Mouse (Mus musculus) spleen, embryonic (tissue): ENCODE data around the gene Arfip1.
"Not testable (repeated sequence)": the region's sequence is repeated elsewhere in the genome, so short reads cannot be mapped to it uniquely, and the experiment has no call there.

Experiments used
- CTCF ChIA-PET: fragments of 350-600 bp; sonication (Branson Sonifier 250); formaldehyde crosslinking; loops from one replicate; lab custom pipeline; 2022; lab: Charles Lee

Arfip1 gene

GRCm38 (mm10) chr3:84580716-84581115, 1.7 kb downstream of the Arfip1 start:
- CTCF ChIA-PET = interaction anchor here (0.6 to 1.1 kb wide), 2 partner anchors 262 to 510 kb away, joined by 3 to 10 read pairs; no protein-coding TSS in a partner anchor

- CTCF ChIA-PET = no interaction called here
Observed at GRCm38 (mm10) chr3:84570501-84570900, 11.9 kb downstream of the Arfip1 start.

DNA sequence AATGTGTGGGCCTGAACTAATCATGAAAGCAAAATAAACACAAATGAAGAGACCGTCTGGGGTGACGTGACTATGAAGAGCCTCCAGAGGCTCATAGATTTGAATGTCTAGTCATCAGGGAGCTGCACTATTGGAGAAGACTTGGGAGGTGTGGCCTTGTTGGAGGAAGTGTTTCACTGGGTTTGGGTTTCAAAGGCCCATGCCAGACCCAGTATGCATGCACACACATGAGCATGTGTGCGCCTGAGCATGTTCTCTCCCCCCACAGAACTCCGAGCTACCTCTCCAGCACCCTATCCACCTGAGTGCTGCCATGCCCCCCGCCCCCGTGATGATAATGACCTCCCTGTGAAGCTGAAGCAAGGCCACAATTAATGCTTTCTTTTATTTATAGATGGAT, 12.8 kb downstream of the Arfip1 start:
- CTCF ChIA-PET = no interaction called here

GRCm38 (mm10) chr3:84568540-84568939, 13.9 kb downstream of the Arfip1 start:
- CTCF ChIA-PET = no interaction called here

DNA sequence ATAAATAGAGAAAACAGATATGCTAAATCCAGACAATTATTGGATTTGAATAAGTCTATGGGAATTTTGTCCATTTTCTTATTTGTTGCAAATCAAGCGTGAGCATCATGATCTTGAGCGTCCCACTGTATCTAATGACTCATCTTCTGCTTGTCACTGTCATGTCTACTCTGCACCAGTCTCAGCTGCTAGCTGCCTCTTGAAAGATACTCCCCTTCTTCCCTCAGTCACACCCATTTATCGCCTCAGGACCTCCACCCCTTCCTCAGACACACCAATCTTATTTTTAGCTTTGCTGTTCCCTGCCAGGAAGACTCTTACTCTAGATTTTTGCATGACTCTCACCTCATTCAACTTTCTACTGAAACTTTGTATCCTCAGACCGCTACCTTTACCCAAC, 19.0 kb downstream of the Arfip1 start:
- CTCF ChIA-PET = no interaction called here

GRCm38 (mm10) chr3:84562911-84563310, 19.5 kb downstream of the Arfip1 start:
- CTCF ChIA-PET = not testable (repeated sequence)

DNA sequence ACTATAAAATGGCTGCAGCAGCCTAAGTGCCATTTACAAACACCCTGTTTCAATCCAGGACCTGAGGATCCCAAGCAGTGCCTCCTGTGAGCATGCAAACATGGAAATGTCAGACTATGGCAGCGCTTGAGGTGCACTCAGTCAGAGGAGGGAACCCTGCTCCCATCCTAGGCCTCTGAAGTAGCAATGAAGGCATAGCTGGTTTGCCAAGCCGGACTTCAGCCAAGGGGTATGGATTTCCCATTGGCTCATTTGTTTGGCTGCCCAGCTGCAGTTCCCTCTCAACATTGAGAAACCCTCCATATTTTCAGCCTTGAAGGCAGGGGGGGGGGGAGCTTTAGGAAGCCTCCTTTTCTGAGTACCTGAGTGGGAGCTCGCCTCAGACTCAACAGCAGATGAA, 24.1 kb downstream of the Arfip1 start:
- CTCF ChIA-PET = no interaction called here

DNA sequence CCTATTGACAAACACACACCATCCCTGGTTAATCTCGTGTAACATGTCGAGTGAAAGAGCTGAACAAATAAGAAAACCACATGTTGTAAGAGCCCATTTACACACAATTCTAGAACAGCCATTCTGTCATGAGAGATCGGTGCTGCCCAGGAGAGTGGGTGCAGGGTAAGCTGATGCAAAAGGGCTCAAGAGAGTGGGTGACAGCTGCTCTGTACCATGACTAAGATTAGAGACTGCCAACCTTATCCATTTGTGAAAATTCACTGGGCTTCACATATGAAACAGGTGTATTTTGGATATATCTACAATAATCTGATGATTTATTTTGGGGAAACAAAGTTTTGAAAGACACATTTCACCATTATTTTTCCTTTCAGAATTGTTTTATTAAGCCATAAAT, 26.6 kb downstream of the Arfip1 start:
- CTCF ChIA-PET = interaction anchor here (0.6 kb wide), 1 partner anchor 74 kb away, joined by 4 read pairs; no protein-coding TSS in a partner anchor

GRCm38 (mm10) chr3:84547177-84547576, 35.2 kb downstream of the Arfip1 start:
- CTCF ChIA-PET = interaction anchor here (1.1 kb wide), 1 partner anchor 195 kb away, joined by 4 read pairs; no protein-coding TSS in a partner anchor

GRCm38 (mm10) chr3:84542450-84542849, 40.0 kb downstream of the Arfip1 start:
- CTCF ChIA-PET = interaction anchor here (1.8 kb wide), 1 partner anchor 190 kb away, joined by 9 read pairs; no protein-coding TSS in a partner anchor

GRCm38 (mm10) chr3:84541881-84542280, 40.5 kb downstream of the Arfip1 start:
- CTCF ChIA-PET = interaction anchor here (1.8 kb wide), 1 partner anchor 189 kb away, joined by 9 read pairs; no protein-coding TSS in a partner anchor

DNA sequence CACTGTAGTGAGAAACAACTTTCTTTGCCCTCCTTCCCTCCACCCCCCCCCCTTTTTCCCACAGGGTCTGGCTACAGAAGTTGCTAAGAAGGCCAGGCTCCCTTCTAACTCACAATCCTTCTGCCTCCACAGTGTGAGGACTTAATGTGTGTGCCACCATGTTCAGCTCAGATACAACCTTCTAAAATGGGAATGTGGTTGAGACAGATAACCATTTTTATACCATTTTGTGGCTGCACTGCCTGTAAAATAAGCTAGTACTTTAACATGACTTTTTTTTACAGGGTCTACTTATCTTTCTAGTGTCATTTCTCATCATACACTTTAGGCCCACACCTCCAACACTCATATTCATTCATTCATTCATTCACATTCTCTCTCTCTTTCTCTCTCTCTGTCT, 41.8 kb downstream of the Arfip1 start:
- CTCF ChIA-PET = interaction anchor here (0.8 kb wide), 1 partner anchor 11 kb away, joined by 3 read pairs; no protein-coding TSS in a partner anchor

GRCm38 (mm10) chr3:84536987-84537386, 45.4 kb downstream of the Arfip1 start:
- CTCF ChIA-PET = interaction anchor here (0.6 kb wide), 1 partner anchor 271 kb away, joined by 3 read pairs; no protein-coding TSS in a partner anchor

DNA sequence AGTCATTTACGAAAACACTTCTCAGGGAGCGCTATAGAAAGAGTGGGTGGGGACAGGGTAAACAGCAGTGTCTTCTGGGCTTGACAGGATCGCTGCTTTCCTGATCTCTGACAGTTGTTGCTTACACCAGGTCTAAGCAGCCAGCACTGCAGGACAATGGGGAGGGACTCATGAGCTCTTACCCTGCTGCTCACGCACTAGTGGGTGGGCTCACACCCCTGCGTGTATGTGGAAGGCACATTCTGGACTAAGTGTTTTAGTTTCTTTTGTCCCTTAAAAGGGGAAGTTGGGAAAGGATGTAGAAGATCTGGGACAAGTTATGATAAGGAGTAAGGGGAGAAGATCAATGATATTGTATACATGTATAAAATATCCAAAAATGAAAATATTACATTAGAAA, 49.2 kb downstream of the Arfip1 start:
- CTCF ChIA-PET = no interaction called here

GRCm38 (mm10) chr3:84529021-84529420, 53.4 kb downstream of the Arfip1 start:
- CTCF ChIA-PET = no interaction called here

DNA sequence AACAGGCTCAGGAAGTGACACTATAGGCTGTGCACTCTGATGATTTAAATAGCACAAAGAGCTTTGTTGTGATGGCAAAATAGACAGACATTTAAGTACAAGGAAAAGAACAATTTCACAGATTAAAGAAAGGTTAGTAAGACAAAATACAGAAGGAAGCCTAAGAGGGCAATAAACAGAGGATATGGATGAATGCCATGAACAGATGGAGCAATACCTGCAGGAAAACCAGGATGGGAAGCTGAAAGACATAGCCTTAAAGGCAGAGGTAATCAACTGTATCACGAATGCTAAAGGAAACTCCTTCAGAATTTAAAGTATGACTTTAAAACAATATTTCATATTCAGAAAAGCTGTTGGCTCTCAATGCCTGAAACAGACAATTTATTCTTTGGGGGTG, 57.5 kb downstream of the Arfip1 start:
- CTCF ChIA-PET = no interaction called here

- CTCF ChIA-PET = no interaction called here
Observed at GRCm38 (mm10) chr3:84516163-84516562, 66.3 kb downstream of the Arfip1 start.

DNA sequence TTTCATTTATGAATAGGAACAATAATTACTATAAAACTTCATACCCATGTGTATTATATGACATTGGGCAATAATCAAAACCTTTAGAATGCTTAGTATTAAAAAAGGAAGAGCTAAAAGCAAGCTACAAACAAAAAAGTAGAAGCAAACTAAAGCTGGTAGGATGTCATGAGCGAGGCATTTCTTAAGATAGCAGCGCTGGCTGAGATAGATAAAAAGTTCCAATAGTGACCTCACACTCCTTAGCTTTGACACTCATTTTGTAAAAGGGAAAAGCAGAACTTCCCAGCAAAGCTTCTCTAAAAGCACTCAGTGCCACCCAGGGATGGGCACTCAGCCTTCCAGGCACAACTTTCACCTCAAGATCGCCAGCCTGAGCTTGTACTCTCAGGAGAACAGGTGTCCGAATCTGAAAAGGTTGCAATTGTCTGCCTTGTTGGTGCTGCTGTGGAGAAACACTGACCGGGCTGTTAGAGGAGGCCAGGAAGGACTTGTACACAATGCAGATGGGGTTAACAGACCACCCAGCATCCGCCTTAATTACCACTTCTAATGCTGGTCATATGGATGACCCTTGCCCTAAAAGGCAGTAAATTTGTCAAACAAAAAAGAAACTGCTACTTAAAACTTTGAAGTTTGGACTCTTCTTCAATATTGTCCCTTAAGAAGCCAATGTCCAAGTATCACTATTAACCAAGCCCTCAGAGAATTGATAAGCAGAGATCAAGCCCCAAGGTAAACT, 69.5 kb downstream of the Arfip1 start:
- CTCF ChIA-PET = no interaction called here

- CTCF ChIA-PET = no interaction called here
Observed at GRCm38 (mm10) chr3:84505193-84505592, 77.2 kb downstream of the Arfip1 start.

DNA sequence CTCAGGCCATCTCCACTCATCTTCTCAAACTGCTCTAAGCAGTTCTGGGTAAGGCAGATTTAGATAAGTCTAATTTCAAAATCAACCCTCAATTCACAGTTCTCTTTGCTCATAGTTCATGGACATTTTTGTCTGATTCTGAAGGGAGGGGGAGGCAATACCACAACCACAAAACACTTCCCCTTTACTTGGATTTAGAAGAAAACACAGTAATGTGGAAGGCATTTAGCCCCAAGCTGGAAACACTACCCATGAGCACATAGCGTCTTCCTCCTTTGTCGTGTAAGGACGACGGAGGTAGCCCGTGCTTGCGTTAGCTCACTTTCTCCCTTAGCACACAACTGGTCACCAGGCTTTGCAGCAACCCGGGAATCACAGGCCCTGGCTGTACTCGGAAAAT, 78.1 kb downstream of the Arfip1 start:
- CTCF ChIA-PET = no interaction called here

DNA sequence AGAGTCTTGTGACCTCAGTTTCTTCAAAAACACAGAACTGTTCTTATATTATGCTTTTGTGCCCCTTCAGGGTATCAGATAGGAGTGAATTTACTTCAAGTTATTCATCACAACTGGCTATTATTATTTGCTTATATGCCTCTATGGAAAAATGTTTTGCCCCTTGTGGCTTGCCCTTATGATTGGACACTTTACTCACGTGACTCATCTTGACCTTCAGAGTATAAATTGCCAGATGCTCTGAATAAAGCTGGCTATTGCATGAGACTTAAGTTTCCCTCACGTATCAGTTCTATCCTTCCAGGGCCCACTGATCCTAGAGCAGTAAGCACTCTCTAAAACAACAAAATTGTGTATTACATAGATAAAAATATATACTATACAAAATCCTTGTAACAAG, 80.3 kb downstream of the Arfip1 start:
- CTCF ChIA-PET = no interaction called here

DNA sequence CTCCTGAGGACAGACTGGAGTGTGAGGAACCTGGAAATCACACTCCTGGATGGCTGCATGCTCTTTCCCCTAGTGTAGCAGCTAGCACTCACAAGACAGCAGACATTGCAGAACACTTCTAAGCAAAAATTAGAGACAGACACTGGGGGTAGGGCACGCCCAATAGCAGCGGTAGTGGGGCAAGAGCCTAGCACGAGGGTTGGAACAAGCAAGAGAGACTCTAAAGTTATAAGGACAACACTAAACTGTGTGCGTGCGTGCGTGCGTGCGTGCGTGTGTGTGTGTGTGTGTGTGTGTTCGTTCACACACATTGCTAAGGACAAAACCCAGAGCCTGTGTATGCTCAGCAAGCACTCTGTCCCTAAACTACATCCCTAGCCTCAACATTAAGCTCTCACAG, 81.9 kb downstream of the Arfip1 start:
- CTCF ChIA-PET = no interaction called here

DNA sequence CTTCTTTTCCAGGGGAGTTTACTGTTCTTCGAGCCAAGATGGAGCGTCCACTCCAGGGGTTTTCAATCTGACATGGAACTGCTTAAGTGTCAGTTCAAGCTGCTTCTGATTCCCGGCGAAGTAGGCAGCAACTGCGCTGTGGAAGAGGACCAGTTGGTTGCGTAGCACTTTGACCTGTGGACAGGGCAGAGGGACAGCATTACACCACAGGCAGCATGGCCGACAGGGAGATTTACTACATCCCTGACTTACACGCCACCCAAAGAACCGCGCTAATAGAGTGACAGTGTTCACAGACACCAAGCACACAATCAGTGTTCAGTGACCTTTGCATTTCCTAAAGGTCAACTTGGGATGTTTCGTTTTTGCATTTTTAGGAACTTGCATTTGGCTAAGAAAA, 84.7 kb downstream of the Arfip1 start:
- CTCF ChIA-PET = no interaction called here
